Mouse (Mus musculus) megakaryocyte, embryonic 14.5 days (primary cell): Measurements from ENCODE around the gene Igsf3.

Experiments used
- FLI1 ChIP-seq: IDR thresholded peaks from 2 replicates; pipeline ENCODE4 v1.6.1; 2012; ENCODE audit warnings: low read length, inconsistent platforms, mixed read lengths
- GATA1 ChIP-seq: IDR thresholded peaks from 3 replicates; pipeline ENCODE4 v1.6.1; 2012; ENCODE audit warnings: mixed read lengths, low read length, inconsistent platforms, borderline replicate concordance

DNA sequence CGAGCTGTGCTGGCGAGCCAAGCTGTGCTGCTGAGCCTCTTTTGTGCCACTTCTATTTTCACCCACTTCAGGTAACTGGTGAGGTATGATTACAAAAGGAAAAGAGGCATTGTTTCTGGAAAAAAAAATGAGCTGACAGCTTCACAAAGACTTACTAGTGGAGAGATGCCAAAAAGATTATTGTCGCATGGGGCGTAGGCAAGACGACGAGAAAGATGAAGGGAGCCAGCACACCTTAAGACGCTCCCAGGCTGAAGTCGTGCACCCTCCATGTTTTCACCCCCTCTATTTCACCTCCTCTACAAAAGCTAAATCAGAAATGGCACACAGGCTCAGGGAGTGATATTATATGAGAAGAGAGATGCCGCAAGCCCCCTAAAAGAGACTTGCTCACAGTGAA is 113.6 kb downstream of the Igsf3 start:
- TF ChIP-seq GATA1 (no peak), FLI1 (no peak)
